Mouse (Mus musculus) midbrain, embryonic 14.5 days (tissue): ENCODE data around the gene Ccdc187. TPM values are rescaled to one million over a fixed set of nuclear protein-coding genes. Genes with fewer than 3 reads are reported as not detected.

Experiments
- ATAC-seq: fragments of 200-750 bp; cut with Nextera tagmentation; 2 replicates; pipeline ENCODE4 v1.8.0; 2017; ENCODE audit warnings: moderate number of reproducible peaks, moderate library complexity; ENCODE audit not compliant: low FRiP score, low TSS enrichment
- DNase-seq: peaks from one replicate; pipeline ENCODE4 v3.0.0-alpha.2; 2015
- H3K27ac ChIP-seq: fragments of 300-500 bp; sonication (generic); replicated peaks from 2 replicates; pipeline ENCODE4 v1.5.1; 2014; ENCODE audit warnings: mild to moderate bottlenecking, low read depth, low read length, moderate library complexity
- H3K27me3 ChIP-seq: fragments of 300-500 bp; sonication (generic); 2 replicates; pipeline ENCODE4 v1.6.1; 2014; ENCODE audit warnings: low read length, control low read depth, mixed read lengths; ENCODE audit not compliant: control insufficient read depth, insufficient read depth
- H3K36me3 ChIP-seq: fragments of 300-500 bp; sonication (generic); 2 replicates; pipeline ENCODE4 v1.6.1; 2014; ENCODE audit warnings: low read length, control low read depth; ENCODE audit not compliant: control insufficient read depth, insufficient read depth
- H3K4me1 ChIP-seq: fragments of 300-500 bp; sonication (generic); 2 replicates; pipeline ENCODE4 v1.6.1; 2014; ENCODE audit warnings: mild to moderate bottlenecking, antibody characterized with exemption, low read length, control low read depth; ENCODE audit not compliant: control insufficient read depth, insufficient read depth
- H3K4me2 ChIP-seq: fragments of 300-500 bp; sonication (generic); 2 replicates; pipeline ENCODE4 v1.6.1; 2014; ENCODE audit warnings: mild to moderate bottlenecking, low read length, moderate library complexity
- H3K4me3 ChIP-seq: fragments of 300-500 bp; sonication (generic); replicated peaks from 2 replicates; pipeline ENCODE4 v1.5.1; 2014; ENCODE audit warnings: low read depth, low read length
- H3K9ac ChIP-seq: fragments of 300-500 bp; sonication (generic); replicated peaks from 2 replicates; pipeline ENCODE4 v1.6.1; 2014; ENCODE audit warnings: mild to moderate bottlenecking, low read length, moderate library complexity
- H3K9me3 ChIP-seq: fragments of 300-500 bp; sonication (generic); 2 replicates; pipeline ENCODE4 v1.6.1; 2016; ENCODE audit warnings: low read length, control low read depth, mixed read lengths; ENCODE audit not compliant: control insufficient read depth
- WGBS: fragments of 180-500 bp; shearing (Covaris S2); extraction: QIAGEN DNeasy Blood & Tissue Kit; methylation state at CpG from one replicate; pipeline ENCODE4 v1.1.7; 2014; 5-methylcytosine and 5-hydroxymethylcytosine counted together
- polyA plus RNA-seq: library from polyadenylated mRNA; unstranded; fragments of >200 nt; fragmentation: Nextera tagmentation; extraction: Ambion mirVana; gene quantifications from 2 replicates; pipeline ENCODE4 v1.2.1, GENCODE M21; 2014

The Ccdc187 gene
- polyA plus RNA-seq, 1 experiment from 2014 or later: 0.20 TPM

GRCm38 (mm10) chr2:26298856-26299230, 4.5 kb upstream of the Ccdc187 start:
- no peaks in the 10 kb centered on the region for H3K27me3 ChIP-seq
- no peaks in the 10 kb centered on the region for H3K36me3 ChIP-seq
- WGBS: 2% methylated on average over 4 of the region's 4 CpGs
- H3K4me3 ChIP-seq: no peak overlapping the region
- DNase-seq (peak; percentile 73), ATAC-seq (peak; percentile 49)
- H3K4me1 ChIP-seq: peaks cover 43% of the 10 kb centered on the region
- H3K9ac ChIP-seq: peak overlapping the region; percentile 24; the same call in 1 of the 2 replicates
- peak overlapping the region; percentile 92 for H3K27ac ChIP-seq
- H3K9me3 ChIP-seq: no peaks in the 10 kb centered on the region
- H3K4me2 ChIP-seq: peak overlapping the region; percentile 44

GRCm38 (mm10) chr2:26298208-26298855, 4.0 kb upstream of the Ccdc187 start:
- Histone ChIP-seq H3K27me3 (no peaks in the 10 kb centered on the region), H3K27ac (peak overlapping the region; percentile 92), H3K4me2 (peak overlapping the region; percentile 44), H3K9me3 (no peaks in the 10 kb centered on the region), H3K36me3 (no peaks in the 10 kb centered on the region), H3K4me3 (no peak overlapping the region), H3K9ac (peak overlapping the region; percentile 24; the same call in 1 of the 2 replicates), H3K4me1 (peaks cover 43% of the 10 kb centered on the region)
- WGBS: 2% methylated on average over 10 of the region's 10 CpGs
- ATAC-seq (peak; percentile 86), DNase-seq (peak; percentile 81)

- Histone ChIP-seq H3K27ac (peak overlapping the region; percentile 92), H3K27me3 (no peaks in the 10 kb centered on the region), H3K4me2 (no peak overlapping the region), H3K9me3 (no peaks in the 10 kb centered on the region), H3K4me1 (peaks cover 43% of the 10 kb centered on the region), H3K4me3 (no peak overlapping the region), H3K36me3 (no peaks in the 10 kb centered on the region), H3K9ac (no peak overlapping the region; the same call in 1 of the 2 replicates)
- WGBS: 25% methylated on average over 6 of the region's 6 CpGs
- DNase-seq (peak; percentile 67), ATAC-seq (no peak)
Measured at GRCm38 (mm10) chr2:26296606-26297195, 2.3 kb upstream of the Ccdc187 start.

- no peak overlapping the region for H3K9ac ChIP-seq
- H3K27me3 ChIP-seq: no peaks in the 10 kb centered on the region
- 77% methylated on average over 5 of the region's 5 CpGs for WGBS
- no peaks in the 10 kb centered on the region for H3K4me1 ChIP-seq
- ATAC-seq (no peak), DNase-seq (no peak)
- no peak overlapping the region for H3K27ac ChIP-seq
- H3K9me3 ChIP-seq: no peaks in the 10 kb centered on the region
- H3K36me3 ChIP-seq: no peaks in the 10 kb centered on the region
- H3K4me2 ChIP-seq: no peak overlapping the region
- H3K4me3 ChIP-seq: no peak overlapping the region
Measured at GRCm38 (mm10) chr2:26290133-26290532, 4.2 kb downstream of the Ccdc187 start.

- Histone ChIP-seq H3K4me2 (no peak overlapping the region), H3K27me3 (no peaks in the 10 kb centered on the region), H3K4me3 (no peak overlapping the region), H3K9me3 (no peaks in the 10 kb centered on the region), H3K27ac (no peak overlapping the region), H3K36me3 (no peaks in the 10 kb centered on the region), H3K9ac (no peak overlapping the region), H3K4me1 (no peaks in the 10 kb centered on the region)
- DNase-seq (no peak), ATAC-seq (no peak)
- WGBS: 81% methylated on average over 7 of the region's 7 CpGs
Measured at GRCm38 (mm10) chr2:26286391-26286790, 8.0 kb downstream of the Ccdc187 start.

- ATAC-seq (no peak), DNase-seq (peak; percentile 45)
- no peak overlapping the region for H3K9ac ChIP-seq
Measured at GRCm38 (mm10) chr2:26285804-26286203, 8.6 kb downstream of the Ccdc187 start.

GRCm38 (mm10) chr2:26280594-26280993, 13.8 kb downstream of the Ccdc187 start:
- Histone ChIP-seq H3K9ac (no peak overlapping the region), H3K36me3 (no peaks in the 10 kb centered on the region), H3K27me3 (no peaks in the 10 kb centered on the region), H3K4me3 (no peak overlapping the region), H3K9me3 (no peaks in the 10 kb centered on the region), H3K4me2 (no peak overlapping the region), H3K4me1 (no peaks in the 10 kb centered on the region), H3K27ac (no peak overlapping the region)
- ATAC-seq: no peak
- 65% methylated on average over 11 of the region's 11 CpGs for WGBS
- no peak for DNase-seq

More at GRCm38 (mm10) chr2:26285804-26286203, 8.6 kb downstream of the Ccdc187 start:
- Histone ChIP-seq H3K36me3 (no peaks in the 10 kb centered on the region), H3K27ac (no peak overlapping the region), H3K4me2 (no peak overlapping the region), H3K9me3 (no peaks in the 10 kb centered on the region), H3K27me3 (no peaks in the 10 kb centered on the region), H3K4me1 (no peaks in the 10 kb centered on the region), H3K4me3 (no peak overlapping the region)
- WGBS: 68% methylated on average over 7 of the region's 7 CpGs

GRCm38 (mm10) chr2:26279712-26280111, 14.6 kb downstream of the Ccdc187 start:
- Histone ChIP-seq H3K36me3 (no peaks in the 10 kb centered on the region), H3K4me1 (no peaks in the 10 kb centered on the region), H3K9me3 (no peaks in the 10 kb centered on the region), H3K27ac (no peak overlapping the region), H3K27me3 (no peaks in the 10 kb centered on the region), H3K4me3 (no peak overlapping the region), H3K9ac (no peak overlapping the region), H3K4me2 (no peak overlapping the region)
- ATAC-seq (no peak), DNase-seq (no peak)
- WGBS: 75% methylated on average over 3 of the region's 3 CpGs

GRCm38 (mm10) chr2:26273611-26274010, 20.7 kb downstream of the Ccdc187 start:
- Histone ChIP-seq H3K4me3 (no peak overlapping the region), H3K4me1 (no peaks in the 10 kb centered on the region), H3K27me3 (no peaks in the 10 kb centered on the region), H3K4me2 (no peak overlapping the region), H3K9ac (no peak overlapping the region), H3K36me3 (no peaks in the 10 kb centered on the region), H3K27ac (no peak overlapping the region), H3K9me3 (no peaks in the 10 kb centered on the region)
- ATAC-seq: no peak
- peak; percentile 86 for DNase-seq
- 24% methylated on average over 7 of the region's 7 CpGs for WGBS
